Mouse (Mus musculus) hindbrain, embryonic 11.5 days (tissue): ENCODE measurements around the gene Mepce. TPM values are rescaled to one million over a fixed set of nuclear protein-coding genes. Genes with fewer than 3 reads are reported as not detected.

Experiments used
- ATAC-seq: fragments of 200-750 bp; cut with Nextera tagmentation; 2 replicates; pipeline ENCODE4 v1.8.0; 2017; ENCODE audit warnings: mild to moderate bottlenecking, moderate TSS enrichment, moderate library complexity; ENCODE audit not compliant: low FRiP score
- DNase-seq: peaks from one replicate; pipeline ENCODE4 v3.0.0-alpha.2; 2015; ENCODE audit warnings: low spot score
- H3K27ac ChIP-seq: fragments of 300-500 bp; sonication (generic); 2 replicates; pipeline ENCODE4 v1.5.1; 2014; ENCODE audit warnings: mild to moderate bottlenecking, low read depth, low read length
- H3K27me3 ChIP-seq: fragments of 300-500 bp; sonication (generic); 2 replicates; pipeline ENCODE4 v1.6.1; 2014; ENCODE audit warnings: mild to moderate bottlenecking, low read length, moderate library complexity, mixed read lengths; ENCODE audit not compliant: control insufficient read depth, insufficient read depth
- H3K36me3 ChIP-seq: fragments of 300-500 bp; sonication (generic); 2 replicates; pipeline ENCODE4 v1.6.1; 2014; ENCODE audit warnings: mild to moderate bottlenecking, low read length, moderate library complexity, mixed read lengths; ENCODE audit not compliant: control insufficient read depth, insufficient read depth
- H3K4me1 ChIP-seq: fragments of 300-500 bp; sonication (generic); replicated peaks from 2 replicates; pipeline ENCODE4 v1.6.1; 2014; ENCODE audit warnings: low read length, mixed read lengths; ENCODE audit not compliant: control insufficient read depth, insufficient read depth
- H3K4me2 ChIP-seq: fragments of 300-500 bp; sonication (generic); replicated peaks from 2 replicates; pipeline ENCODE4 v1.6.1; 2014; ENCODE audit warnings: mild to moderate bottlenecking, low read depth, low read length
- H3K4me3 ChIP-seq: fragments of 300-500 bp; sonication (generic); 2 replicates; pipeline ENCODE4 v1.5.1; 2014; ENCODE audit warnings: low read depth, low read length
- H3K9ac ChIP-seq: fragments of 300-500 bp; sonication (generic); 2 replicates; pipeline ENCODE4 v1.6.1; 2014; ENCODE audit warnings: low read depth, low read length
- H3K9me3 ChIP-seq: fragments of 300-500 bp; sonication (generic); 2 replicates; pipeline ENCODE4 v1.6.1; 2016; ENCODE audit warnings: low read length; ENCODE audit not compliant: control insufficient read depth
- WGBS: fragments of 180-500 bp; shearing (Covaris S2); extraction: QIAGEN DNeasy Blood & Tissue Kit; methylation state at CpG from one replicate; pipeline ENCODE4 v1.1.7; 2014; 5-methylcytosine and 5-hydroxymethylcytosine counted together
- polyA plus RNA-seq: library from polyadenylated mRNA; unstranded; fragments of >200 nt; fragmentation: Nextera tagmentation; extraction: Ambion mirVana; gene quantifications from 2 replicates; pipeline ENCODE4 v1.2.1, GENCODE M21; 2014

Mepce gene
- polyA plus RNA-seq, 1 experiment from 2014 or later, result 14.9 TPM

- Histone ChIP-seq H3K4me1 (peaks cover 23% of the 10 kb centered on the region), H3K9ac (peak overlapping the region; percentile 94), H3K27ac (no peak overlapping the region), H3K36me3 (peaks cover 5% of the 10 kb centered on the region; the same call in 1 of the 2 replicates), H3K4me2 (peak overlapping the region; percentile 87), H3K9me3 (no peaks in the 10 kb centered on the region), H3K4me3 (peak overlapping the region; percentile 86), H3K27me3 (no peaks in the 10 kb centered on the region)
- WGBS, result 82% methylated on average over 9 of the region's 9 CpGs
- no peak for DNase-seq
- ATAC-seq, result no peak
These were observed 3.4 kb downstream of the Mepce start for GRCm38 (mm10) chr5:137783901-137784540.

GRCm38 (mm10) chr5:137782776-137783522, 4.5 kb downstream of the Mepce start:
- Histone ChIP-seq H3K36me3 (peaks cover 5% of the 10 kb centered on the region; the same call in 1 of the 2 replicates), H3K4me1 (peaks cover 23% of the 10 kb centered on the region)

GRCm38 (mm10) chr5:137781661-137782060, 5.8 kb downstream of the Mepce start:
- Histone ChIP-seq H3K9ac (no peak overlapping the region), H3K4me3 (no peak overlapping the region), H3K36me3 (peaks cover 5% of the 10 kb centered on the region; the same call in 1 of the 2 replicates), H3K27ac (no peak overlapping the region), H3K27me3 (no peaks in the 10 kb centered on the region), H3K4me1 (peaks cover 23% of the 10 kb centered on the region), H3K9me3 (no peaks in the 10 kb centered on the region), H3K4me2 (no peak overlapping the region; the same call in 1 of the 2 replicates)
- ATAC-seq, result no peak
- no peak for DNase-seq
- 94% methylated on average over 7 of the region's 7 CpGs for whole genome bisulfite sequencing

More at GRCm38 (mm10) chr5:137782776-137783522, 4.5 kb downstream of the Mepce start:
- DNase-seq (no peak), ATAC-seq (no peak)
- peak overlapping the region; percentile 86; the same call in 1 of the 2 replicates for H3K4me3 ChIP-seq
- H3K9ac ChIP-seq, result peak overlapping the region; percentile 94; the same call in 1 of the 2 replicates
- 89% methylated on average over 13 of the region's 13 CpGs for WGBS
- H3K27ac ChIP-seq, result no peak overlapping the region
- H3K9me3 ChIP-seq, result no peaks in the 10 kb centered on the region
- no peaks in the 10 kb centered on the region for H3K27me3 ChIP-seq
- H3K4me2 ChIP-seq, result peak overlapping the region; percentile 87

- H3K4me3 ChIP-seq, result peak overlapping the region; percentile 90
- peak overlapping the region; percentile 96 for H3K4me2 ChIP-seq
- DNase-seq (peak; percentile 52), ATAC-seq (peak; percentile 37)
- no peaks in the 10 kb centered on the region for H3K27me3 ChIP-seq
- peaks cover 3% of the 10 kb centered on the region; the same call in 1 of the 2 replicates for H3K36me3 ChIP-seq
- H3K9ac ChIP-seq, result peak overlapping the region; percentile 92
- no peaks in the 10 kb centered on the region for H3K9me3 ChIP-seq
- H3K27ac ChIP-seq, result peak overlapping the region; percentile 91
- WGBS, result under 1% methylated on average over 65 of the region's 83 CpGs
- H3K4me1 ChIP-seq, result peaks cover 16% of the 10 kb centered on the region
These were observed 8.2 kb downstream of the Mepce start for GRCm38 (mm10) chr5:137779053-137779933.

- H3K4me3 ChIP-seq, result peak within 1 kb of the TSS; percentile 90
- H3K27ac ChIP-seq, result peak within 1 kb of the TSS; percentile 91
- H3K36me3 ChIP-seq, result 0 out of 2 replicates have a peak, but pooled peaks cover 3% of the 10 kb centered on the region
- H3K4me2 ChIP-seq, result peak within 1 kb of the TSS; percentile 96
- H3K4me1 ChIP-seq, result peaks cover 9% of the 10 kb centered on the region
- peak; percentile 96 for ATAC-seq
- H3K27me3 ChIP-seq, result no peaks in the 10 kb centered on the region
- WGBS, result under 1% methylated on average over 31 of the region's 31 CpGs
- no peaks in the 10 kb centered on the region for H3K9me3 ChIP-seq
- peak; percentile 99 for DNase-seq
- peak within 1 kb of the TSS; percentile 92 for H3K9ac ChIP-seq
These were observed 8.8 kb downstream of the Mepce start, which contains the start of gene Ppp1r35 for GRCm38 (mm10) chr5:137778635-137779034. Gene Ppp1r35 (plus strand): TSS chr5:137778849.

- Histone ChIP-seq H3K4me3 (no peak overlapping the region), H3K9ac (no peak overlapping the region), H3K36me3 (0 out of 2 replicates have a peak, but pooled peaks cover 3% of the 10 kb centered on the region), H3K4me2 (no peak overlapping the region), H3K27me3 (no peaks in the 10 kb centered on the region), H3K9me3 (no peaks in the 10 kb centered on the region), H3K27ac (no peak overlapping the region), H3K4me1 (peaks cover 2% of the 10 kb centered on the region; the same call in 1 of the 2 replicates)
- 82% methylated on average over 7 of the region's 7 CpGs for WGBS
- no peak for DNase-seq
- ATAC-seq, result no peak
These were observed 10.1 kb downstream of the Mepce start for GRCm38 (mm10) chr5:137777267-137777845.

GRCm38 (mm10) chr5:137776408-137776918, 11.0 kb downstream of the Mepce start:
- no peak overlapping the region for H3K4me3 ChIP-seq
- no peak overlapping the region for H3K27ac ChIP-seq
- H3K27me3 ChIP-seq, result no peaks in the 10 kb centered on the region
- 58% methylated on average over 5 of the region's 5 CpGs for WGBS
- H3K9ac ChIP-seq, result no peak overlapping the region
- ATAC-seq (no peak), DNase-seq (no peak)
- no peak overlapping the region for H3K4me2 ChIP-seq
- H3K4me1 ChIP-seq, result peaks cover 2% of the 10 kb centered on the region; the same call in 1 of the 2 replicates
- 0 out of 2 replicates have a peak, but pooled peaks cover 3% of the 10 kb centered on the region for H3K36me3 ChIP-seq
- no peaks in the 10 kb centered on the region for H3K9me3 ChIP-seq
